Mouse (Mus musculus): ENCODE results near the gene Jagn1. TPM values are rescaled to one million over a fixed set of nuclear protein-coding genes. Genes with fewer than 3 reads are reported as not detected.

The Jagn1 gene
- total and polyA plus RNA-seq, 3 experiments = 80.6 to 95.6 TPM; not detected in 1

GRCm38 (mm10) chr6:113419199-113419587 is 23.2 kb upstream of the Jagn1 start, which contains the start of gene Rpusd3 (continued):
- TF ChIP-seq TBP (IDR thresholded peaks at IDR 0.05; ENCODE audit: low read depth, low read length) = peak; percentile 71; the same call in 1 of the 2 replicates
- no peak; the same call in 1 of the 2 replicates for TF ChIP-seq MAX (IDR thresholded peaks at IDR 0.05; ENCODE audit: low read length)
- TF ChIP-seq POLR2A (IDR thresholded peaks at IDR 0.05; ENCODE audit: control insufficient read depth in 1 of 2, insufficient read depth in 1 of 2, low read depth in 1 of 2, low read length in 2 of 2, poor library complexity in 1 of 2) = peak; percentile 76 to 92; a peak in 3 of 4 replicates

- Histone ChIP-seq H3K4me1 (ENCODE audit: control insufficient read depth in 1 of 2, insufficient read depth in 2 of 2, low read length in 2 of 2) (peaks cover 6 to 20% of the 10 kb centered on the region in 2 experiments; a peak in 3 of 4 replicates), H3K9ac (ENCODE audit: control insufficient read depth, low read depth, low read length, poor library complexity, severe bottlenecking) (no peak overlapping the region), H3K36me3 (ENCODE audit: control insufficient read depth in 1 of 2, insufficient read depth in 2 of 2, low read length in 2 of 2) (peaks cover 0 to 6% of the 10 kb centered on the region in 2 experiments; a peak in 2 of 4 replicates), H3K79me2 (ENCODE audit: control insufficient read depth, insufficient read depth, low read length, poor library complexity) (peaks cover 6% of the 10 kb centered on the region), H3K27me3 (ENCODE audit: control insufficient read depth in 1 of 2, insufficient read depth in 2 of 2, low read length in 2 of 2) (no peaks in the 10 kb centered on the region), H3K9me3 (replicated peaks; ENCODE audit: insufficient read depth, low read length) (no peaks in the 10 kb centered on the region), H3K4me3 (ENCODE audit: control insufficient read depth in 1 of 2, insufficient read depth in 1 of 2, low read depth in 2 of 2, low read length in 2 of 2) (peak overlapping the region in 1 of 2 experiments; percentile 19; a peak in 1 of 4 replicates), H3K27ac (ENCODE audit: control insufficient read depth, low read depth, low read length) (no peak overlapping the region)
- peak; percentile 60 to 79 for TF ChIP-seq EP300 (IDR thresholded peaks at IDR 0.05; ENCODE audit: low read depth in 1 of 2, low read length in 2 of 2)
- no peak; the same call in 1 of the 2 replicates for TF ChIP-seq MEF2A (IDR thresholded peaks at IDR 0.05; ENCODE audit: extremely low read depth, insufficient replicate concordance, low read depth, low read length, poor library complexity, severe bottlenecking)
- TF ChIP-seq MYB (IDR thresholded peaks at IDR 0.05; ENCODE audit: low read depth, low read length) = no peak
- peak; percentile 77 for TF ChIP-seq TAL1 (IDR thresholded peaks at IDR 0.05; ENCODE audit: low read length)
- no peak for TF ChIP-seq CTCF (IDR thresholded peaks at IDR 0.05 in 2 of 3, conservative IDR thresholded peaks at IDR 0.05 in 1 of 3; ENCODE audit: control insufficient read depth in 1 of 3, insufficient read depth in 1 of 3, low read depth in 2 of 3, low read length in 3 of 3, poor library complexity in 1 of 3, severe bottlenecking in 1 of 3)
- TF ChIP-seq NELFE (IDR thresholded peaks at IDR 0.05; ENCODE audit: low read depth, low read length) = no peak
- TF ChIP-seq MXI1 (IDR thresholded peaks at IDR 0.05; ENCODE audit: low read depth, low read length) = peak; percentile 53; the same call in 1 of the 2 replicates
- TF ChIP-seq GATA1 (IDR thresholded peaks at IDR 0.05; ENCODE audit: low read depth, low read length) = peak; percentile 38; the same call in 1 of the 2 replicates
- TF ChIP-seq POLR2AphosphoS2 (IDR thresholded peaks at IDR 0.05; ENCODE audit: low read length) = no peak; the same call in 1 of the 2 replicates
- peak in 1 of 2 experiments; percentile 78; a peak in 2 of 4 replicates for TF ChIP-seq USF2 (IDR thresholded peaks at IDR 0.05; ENCODE audit: borderline replicate concordance in 1 of 2, insufficient read depth in 1 of 2, low read depth in 1 of 2, low read length in 2 of 2)
- TF ChIP-seq JUND (IDR thresholded peaks at IDR 0.05; ENCODE audit: low read depth, low read length) = no peak
- peak; percentile 40; the same call in 1 of the 2 replicates for TF ChIP-seq RCOR1 (IDR thresholded peaks at IDR 0.05; ENCODE audit: low read depth, low read length)
- TF ChIP-seq HCFC1 (IDR thresholded peaks at IDR 0.05; ENCODE audit: low read depth, low read length) = 0 out of 2 replicates have a peak, but pooled peaks have one; percentile 40
- TF ChIP-seq ETS1 (IDR thresholded peaks at IDR 0.05; ENCODE audit: low read depth, low read length) = peak; percentile 91
- TF ChIP-seq MYC (IDR thresholded peaks at IDR 0.05; ENCODE audit: low read depth, low read length) = peak; percentile 60; the same call in 1 of the 2 replicates
- peak; percentile 87 for TF ChIP-seq MAX (IDR thresholded peaks at IDR 0.05; ENCODE audit: low read length)
- TF ChIP-seq CHD2 (IDR thresholded peaks at IDR 0.05; ENCODE audit: low read length) = no peak
- no peak for TF ChIP-seq SMC3 (IDR thresholded peaks at IDR 0.05; ENCODE audit: low read depth, low read length)
- TF ChIP-seq BHLHE40 (IDR thresholded peaks at IDR 0.05; ENCODE audit: borderline replicate concordance, low read depth, low read length) = peak; percentile 67
- peak; percentile 94 for TF ChIP-seq USF1 (IDR thresholded peaks at IDR 0.05; ENCODE audit: low read depth, low read length)
- no peak for TF ChIP-seq KAT2A (conservative IDR thresholded peaks at IDR 0.05; ENCODE audit: low read depth, low read length)
- TF ChIP-seq ZMIZ1 (IDR thresholded peaks at IDR 0.05; ENCODE audit: low read depth, low read length) = no peak
- TF ChIP-seq ZNF384 (IDR thresholded peaks at IDR 0.05; ENCODE audit: low read depth, low read length) = peak; percentile 73; the same call in 1 of the 2 replicates
- TF ChIP-seq TCF12 (IDR thresholded peaks at IDR 0.05; ENCODE audit: low read depth, low read length) = peak; percentile 84
- no peak for TF ChIP-seq MAFK (IDR thresholded peaks at IDR 0.05; ENCODE audit: borderline replicate concordance, low read depth, low read length)
- TF ChIP-seq SIN3A (IDR thresholded peaks at IDR 0.05; ENCODE audit: low read length) = peak; percentile 51; the same call in 1 of the 2 replicates
- no peak for TF ChIP-seq POLR2AphosphoS5 (IDR thresholded peaks at IDR 0.05; ENCODE audit: borderline replicate concordance, low read depth, low read length)
- DNase-seq (ENCODE audit: low read depth, low spot score) = peak; percentile 75
These were observed 19.4 kb upstream of the Jagn1 start for GRCm38 (mm10) chr6:113423000-113423399.

All from MEL (cell line).